Mouse (Mus musculus): ENCODE results near the gene Katnb1.

GRCm38 (mm10) chr8:95112594-95112993 is 31.6 kb downstream of the Katnb1 start:
- TF ChIP-seq E2F4 (IDR thresholded peaks at IDR 0.05; ENCODE audit: insufficient replicate concordance, low read depth, low read length) (no peak), NELFE (IDR thresholded peaks at IDR 0.05; ENCODE audit: low read depth, low read length) (no peak), RAD21 (IDR thresholded peaks at IDR 0.05; ENCODE audit: low read depth, low read length) (no peak), ZMIZ1 (IDR thresholded peaks at IDR 0.05; ENCODE audit: low read depth, low read length) (no peak), EP300 (IDR thresholded peaks at IDR 0.05; ENCODE audit: low read length) (no peak)
